Mouse (Mus musculus) neural tube, postnatal 0 days (tissue): ENCODE data around the gene Rpa3. TPM values are rescaled to one million over a fixed set of nuclear protein-coding genes. Genes with fewer than 3 reads are reported as not detected.

Experiments used
- polyA plus RNA-seq: library from polyadenylated mRNA; unstranded; fragments of >200 nt; fragmentation: Nextera tagmentation; extraction: Ambion mirVana; gene quantifications from 2 replicates; pipeline ENCODE4 v1.2.1, GENCODE M21; 2015

Rpa3 gene
- polyA plus RNA-seq: 41.7 and 52.5 TPM in 2 replicates

GRCm38 (mm10) chr6:8259004-8259666, at the start of gene Rpa3, which contains the start of the genes Umad1 and Gm45062:
Gene Rpa3 (minus strand): TSS chr6:8259173.
Gene Umad1 (plus strand): TSS chr6:8259288.
Gene Gm45062 (plus strand): TSS chr6:8259450.

GRCm38 (mm10) chr6:8209047-8209865, 49.7 kb downstream of the Rpa3 start, which contains the start of gene Mios:
Gene Mios (plus strand): TSS chr6:8209222.

Other genes with a start within 250 kb of the Rpa3 start
- gene Col28a1, start 66.6 kb downstream of the Rpa3 start, polyA plus RNA-seq: 3.0 and 3.3 TPM in 2 replicates
- 18.9 and 19.3 TPM in 2 replicates for gene Mios, start 50.0 kb downstream of the Rpa3 start, polyA plus RNA-seq
- gene Umad1, start 115 bp upstream of the Rpa3 start, polyA plus RNA-seq: 57.9 and 63.0 TPM in 2 replicates
- 3.5 and 4.3 TPM in 2 replicates for gene Gm45062, start 277 bp upstream of the Rpa3 start, polyA plus RNA-seq